Mouse (Mus musculus) ovary, postnatal 14 days (tissue): Measurements from ENCODE around the gene E130309D02Rik.

Source experiments
- DNase-seq: peaks from one replicate; pipeline ENCODE4 v3.0.0; 2022; ENCODE audit warnings: low spot score

E130309D02Rik gene

GRCm38 (mm10) chr5:143314730-143315513 lies at the start of gene E130309D02Rik:
Gene E130309D02Rik (minus strand): TSS chr5:143315360.
- peak; percentile 90 for DNase-seq

DNA sequence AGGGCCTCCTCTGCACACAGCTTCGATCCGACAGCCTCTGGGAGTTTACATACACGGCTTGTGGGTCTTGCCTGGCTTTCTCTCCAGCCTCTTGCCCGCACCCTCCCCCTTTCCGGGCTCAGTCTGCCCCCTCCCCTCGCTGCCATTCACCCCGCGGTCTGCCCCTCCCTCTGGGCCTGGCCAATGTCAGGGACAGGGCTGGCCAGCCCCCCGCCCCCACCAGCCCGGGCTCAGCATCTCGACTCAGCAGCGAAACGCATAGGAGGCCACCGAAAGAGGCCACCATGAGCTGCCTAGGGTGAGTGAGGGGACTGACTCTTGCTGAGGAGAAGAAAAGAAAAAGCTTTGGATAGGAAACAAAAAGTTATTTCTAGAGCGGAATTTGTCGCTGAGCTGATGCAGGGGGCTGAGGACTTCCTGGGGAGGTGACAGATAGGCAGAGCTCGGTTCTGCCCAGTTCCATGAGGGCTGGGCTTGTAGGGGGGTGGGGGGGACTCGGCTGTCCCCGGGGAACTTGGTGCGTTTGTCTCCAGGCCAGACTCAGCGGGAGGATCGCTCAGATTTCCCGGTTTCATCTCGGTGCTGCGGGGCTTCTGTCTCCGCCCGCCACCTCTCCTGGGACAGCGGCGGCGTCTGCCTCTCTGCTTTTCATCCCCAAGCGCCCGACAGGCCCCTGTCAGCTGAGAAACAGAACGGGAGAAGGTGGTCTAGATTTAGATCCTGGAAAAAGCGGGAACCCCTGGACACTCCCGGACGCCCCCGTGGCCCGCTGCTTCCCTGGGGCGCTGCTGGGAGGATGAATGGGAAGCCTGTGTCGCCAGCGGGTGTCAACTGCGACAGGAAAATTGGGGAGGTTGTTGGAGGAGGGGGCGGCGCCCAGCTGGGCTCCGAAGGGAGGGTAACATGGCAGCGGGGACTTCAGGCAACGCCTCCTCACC lies 48.8 kb upstream of the E130309D02Rik start:
- no peak for DNase-seq

DNA sequence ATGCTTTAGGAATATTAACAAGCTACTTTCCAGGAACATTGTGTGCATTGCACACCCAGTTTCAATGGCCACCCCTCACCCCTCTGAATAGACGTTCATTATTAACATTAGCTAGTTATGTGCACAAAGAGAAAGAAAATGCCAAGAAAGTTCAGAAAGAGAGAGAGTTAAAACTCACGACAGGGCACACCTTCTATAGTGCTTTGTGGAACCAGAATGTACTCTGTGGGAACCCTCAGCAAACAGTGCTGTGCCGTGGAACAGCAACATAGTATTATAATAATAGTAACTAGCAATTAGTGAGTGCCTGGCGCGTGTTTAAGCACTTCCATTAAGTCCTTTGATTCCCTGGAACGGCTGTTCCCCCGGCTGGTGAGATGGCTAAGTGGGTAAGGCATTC lies 46.3 kb upstream of the E130309D02Rik start:
- no peak for DNase-seq

- DNase-seq: no peak
Observed at GRCm38 (mm10) chr5:143360000-143360399, 44.8 kb upstream of the E130309D02Rik start.

DNA sequence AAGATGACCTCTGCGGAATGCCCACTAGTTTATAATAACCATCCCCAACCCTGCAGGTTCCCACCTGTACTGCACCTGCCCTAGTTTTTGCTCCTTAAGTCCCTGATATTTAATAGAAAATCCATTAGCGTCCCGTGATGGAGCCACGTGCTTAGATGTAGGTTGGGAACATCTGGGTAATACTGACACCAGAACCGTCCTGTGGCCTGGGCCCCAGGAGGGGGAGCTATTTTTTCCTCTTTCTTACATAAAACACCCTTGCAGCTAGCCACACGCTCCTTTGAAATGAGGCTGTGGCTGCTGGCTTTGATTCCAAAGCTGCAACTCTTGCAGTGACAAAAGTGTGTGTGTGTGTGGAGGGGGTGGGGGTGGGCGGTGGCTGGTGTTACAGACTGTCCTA lies 44.1 kb upstream of the E130309D02Rik start:
- DNase-seq: no peak

- DNase-seq: no peak
Observed at GRCm38 (mm10) chr5:143357564-143357963, 42.4 kb upstream of the E130309D02Rik start.

- no peak for DNase-seq
Observed at GRCm38 (mm10) chr5:143356686-143357388, 41.7 kb upstream of the E130309D02Rik start, which contains the start of gene Grid2ip. Gene Grid2ip (plus strand): TSS chr5:143357338.

DNA sequence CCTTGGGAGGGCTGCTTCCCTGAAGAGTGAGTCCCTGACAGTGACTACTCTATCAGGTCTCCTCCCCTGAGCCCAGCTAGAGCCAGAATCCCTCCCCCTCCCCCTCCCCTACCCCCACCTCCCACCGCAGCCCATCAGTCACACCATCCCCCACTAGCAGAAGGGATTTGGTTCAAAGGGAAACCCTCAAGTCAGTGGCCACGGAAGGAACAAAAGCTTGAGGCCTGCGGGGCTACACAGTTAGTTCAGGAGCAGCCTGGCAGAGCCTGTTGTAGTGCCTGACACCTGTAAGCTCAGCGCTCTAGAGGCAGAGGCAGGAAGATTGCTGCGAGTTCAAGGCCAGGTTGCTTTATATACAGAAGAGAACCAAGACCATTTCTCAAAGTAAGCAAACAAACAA lies 40.9 kb upstream of the E130309D02Rik start:
- DNase-seq: no peak

GRCm38 (mm10) chr5:143346367-143346766 lies 31.2 kb upstream of the E130309D02Rik start:
- DNase-seq: no peak

GRCm38 (mm10) chr5:143339603-143340002 lies 24.4 kb upstream of the E130309D02Rik start:
- DNase-seq: no peak

DNA sequence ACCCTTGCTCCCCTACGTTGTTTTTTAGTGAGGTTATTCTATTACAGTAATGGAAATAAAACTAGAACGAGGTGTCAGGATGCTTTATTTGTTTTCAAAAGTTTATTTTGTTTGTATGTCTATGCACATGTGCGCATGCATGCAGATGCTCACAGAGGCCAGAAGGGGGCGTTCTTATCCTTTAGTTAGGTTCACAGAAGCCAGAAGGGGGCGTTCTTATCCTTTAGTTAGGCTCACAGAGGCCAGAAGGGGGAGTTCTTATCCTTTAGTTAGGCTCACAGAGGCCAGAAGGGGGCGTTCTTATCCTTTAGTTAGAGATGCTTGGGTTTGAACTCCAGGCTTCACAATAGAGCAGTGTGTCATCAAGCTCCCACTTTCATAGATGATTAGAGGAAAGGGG lies 21.4 kb upstream of the E130309D02Rik start:
- no peak for DNase-seq

DNA sequence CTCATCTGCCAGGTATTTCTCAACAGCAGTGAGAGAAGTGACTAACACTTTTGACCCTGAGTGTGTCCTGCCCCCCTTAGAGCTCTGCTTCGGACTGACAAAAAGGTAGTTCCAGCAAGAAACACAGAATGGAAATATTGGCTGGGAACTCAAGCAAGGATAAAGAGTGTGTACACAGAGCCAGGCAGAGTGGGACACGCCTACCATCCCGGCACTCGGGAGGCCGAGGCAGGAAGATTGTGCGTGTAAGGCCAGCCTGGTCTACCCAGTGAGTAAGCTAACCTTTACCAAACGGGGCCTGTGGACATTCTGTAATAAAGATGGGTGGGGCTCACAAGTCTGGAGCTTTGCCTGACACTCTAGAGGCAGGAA lies 19.9 kb upstream of the E130309D02Rik start:
- DNase-seq: no peak

GRCm38 (mm10) chr5:143334418-143335088 lies 19.4 kb upstream of the E130309D02Rik start:
- no peak for DNase-seq

GRCm38 (mm10) chr5:143333872-143334271 lies 18.7 kb upstream of the E130309D02Rik start:
- DNase-seq: peak; percentile 67

DNA sequence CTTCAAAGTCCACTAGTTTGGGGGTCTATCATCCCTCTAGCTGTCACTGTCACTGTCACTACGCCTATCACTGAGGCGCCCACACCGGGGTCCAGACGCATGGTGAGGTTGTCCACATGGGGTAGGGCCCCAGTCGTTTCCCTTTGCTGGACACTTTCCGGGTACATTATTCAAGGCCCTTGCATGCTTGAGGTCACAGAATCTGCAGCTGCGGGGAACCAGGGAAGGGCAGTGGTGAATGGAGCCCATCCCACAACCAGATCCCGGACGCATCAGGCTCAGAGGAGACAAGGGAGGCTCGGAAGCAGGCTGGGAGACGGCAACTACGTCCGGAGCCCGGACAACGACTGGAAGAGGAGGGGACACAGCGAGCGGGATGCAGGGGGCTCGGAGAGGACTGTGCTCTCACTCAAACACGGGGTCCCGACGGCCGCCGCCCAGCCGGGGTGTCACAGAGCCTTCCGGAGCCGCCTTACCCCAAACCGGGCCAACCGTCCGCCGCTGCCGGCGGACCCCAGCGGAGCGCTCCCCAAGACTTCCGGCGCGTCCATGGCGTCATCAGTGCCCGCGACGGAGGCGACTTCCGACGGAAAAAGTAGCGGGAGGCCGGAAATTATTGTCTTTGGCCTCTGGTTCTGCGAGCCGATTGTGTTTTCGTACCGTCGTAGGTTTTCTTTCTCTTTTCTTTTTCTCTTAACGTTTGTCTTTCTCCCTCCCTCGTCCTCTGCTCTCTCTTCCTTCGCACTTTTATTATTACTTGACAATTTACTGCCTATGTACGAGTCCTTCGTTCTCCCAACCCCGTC lies 13.7 kb upstream of the E130309D02Rik start, which contains the start of gene Zdhhc4:
Gene Zdhhc4 (minus strand): TSS at position 567 of the 806 bp plus-strand sequence.
- DNase-seq: peak; percentile 91

DNA sequence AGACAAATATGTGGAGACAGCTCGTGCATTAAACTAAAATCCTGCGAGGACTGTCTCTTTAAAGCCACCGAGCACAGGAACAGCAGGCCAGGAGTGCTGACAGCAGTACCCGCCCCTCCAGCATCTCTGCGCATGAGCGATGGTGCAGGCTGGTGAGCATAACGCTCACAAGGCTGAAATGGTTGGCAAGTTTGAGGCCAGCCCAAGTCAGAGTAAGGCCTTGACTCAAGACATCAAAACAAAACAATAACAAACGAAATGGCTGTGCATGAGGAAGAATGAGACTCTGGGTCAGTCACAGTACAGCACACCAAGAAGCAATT lies 2.1 kb upstream of the E130309D02Rik start:
- no peak for DNase-seq

- no peak for DNase-seq
Observed at GRCm38 (mm10) chr5:143316605-143317287, 1.6 kb upstream of the E130309D02Rik start.

GRCm38 (mm10) chr5:143315514-143315888 lies 341 bp upstream of the E130309D02Rik start:
- no peak for DNase-seq

DNA sequence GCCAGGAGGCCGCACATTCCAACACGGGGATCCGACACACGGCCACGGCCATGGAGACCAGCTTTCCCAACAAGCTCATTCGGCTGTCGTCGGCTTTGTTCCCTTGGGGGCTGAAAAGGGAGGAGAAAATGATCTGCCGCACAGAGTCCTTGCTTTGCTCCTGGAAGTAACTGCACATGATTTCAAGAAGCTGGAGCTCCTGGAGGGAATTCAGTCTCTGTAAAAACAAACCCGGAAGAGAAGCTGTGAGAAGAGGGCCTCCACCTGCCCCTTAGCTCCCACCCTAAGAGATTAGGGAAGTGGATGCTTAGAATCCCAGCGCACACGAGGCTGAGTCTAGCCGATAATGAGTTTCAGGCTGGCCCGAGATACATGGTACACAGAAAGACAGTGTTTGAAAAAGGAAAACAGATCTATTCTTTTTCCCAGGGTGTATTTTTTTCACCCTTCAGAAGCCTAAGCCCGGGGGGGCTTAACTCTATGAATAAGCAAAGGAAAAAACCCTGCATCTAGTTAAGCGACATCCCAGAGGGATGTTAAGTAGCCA lies 904 bp downstream of the E130309D02Rik start:
- DNase-seq: no peak

DNA sequence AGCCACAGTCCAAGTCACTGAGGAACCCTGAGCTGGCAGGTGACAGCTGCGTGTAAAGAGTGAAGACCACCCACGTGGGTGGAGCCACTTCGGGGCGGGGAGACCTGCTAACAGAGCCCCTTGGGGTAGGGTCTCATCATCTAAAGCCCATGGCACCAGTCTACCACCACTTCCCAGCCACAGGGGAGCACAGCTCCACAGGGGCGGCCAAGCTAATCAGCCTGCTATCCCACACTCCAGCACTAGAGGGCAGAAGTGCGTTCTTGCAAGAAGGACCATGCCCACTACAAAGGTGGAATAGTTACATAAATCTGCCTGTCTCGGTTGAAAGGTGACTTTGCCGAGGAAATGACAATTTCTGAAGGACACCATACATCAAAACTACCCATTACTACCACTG lies 3.3 kb downstream of the E130309D02Rik start:
- DNase-seq: peak; percentile 75
